Mouse (Mus musculus) hindbrain, embryonic 16.5 days (tissue): ENCODE data around the gene Ffar3. TPM values are rescaled to one million over a fixed set of nuclear protein-coding genes. Genes with fewer than 3 reads are reported as not detected.

Experiments used
- ATAC-seq: fragments of 200-750 bp; cut with Nextera tagmentation; 2 replicates; pipeline ENCODE4 v1.8.0; 2017; ENCODE audit warnings: moderate TSS enrichment, moderate library complexity
- H3K27ac ChIP-seq: fragments of 300-500 bp; sonication (generic); 2 replicates; pipeline ENCODE4 v1.5.1; 2014; ENCODE audit warnings: low read depth, mild to moderate bottlenecking, control low read depth, low read length, moderate library complexity
- H3K27me3 ChIP-seq: fragments of 300-500 bp; sonication (generic); replicated peaks from 2 replicates; pipeline ENCODE4 v1.6.1; 2014; ENCODE audit warnings: low read length; ENCODE audit not compliant: control insufficient read depth, insufficient read depth
- H3K36me3 ChIP-seq: fragments of 300-500 bp; sonication (generic); 2 replicates; pipeline ENCODE4 v1.6.1; 2014; ENCODE audit warnings: mild to moderate bottlenecking, low read length, moderate library complexity, mixed read lengths; ENCODE audit not compliant: control insufficient read depth, insufficient read depth
- H3K4me1 ChIP-seq: fragments of 300-500 bp; sonication (generic); 2 replicates; pipeline ENCODE4 v1.6.1; 2014; ENCODE audit warnings: low read depth, low read length; ENCODE audit not compliant: control insufficient read depth, insufficient read depth
- H3K4me2 ChIP-seq: fragments of 300-500 bp; sonication (generic); 2 replicates; pipeline ENCODE4 v1.6.1; 2014; ENCODE audit warnings: mild to moderate bottlenecking, low read length, control low read depth, moderate library complexity
- H3K4me3 ChIP-seq: fragments of 300-500 bp; sonication (generic); 2 replicates; pipeline ENCODE4 v1.5.1; 2014; ENCODE audit warnings: mild to moderate bottlenecking, low read length, control low read depth, moderate library complexity
- H3K9ac ChIP-seq: fragments of 300-500 bp; sonication (generic); 2 replicates; pipeline ENCODE4 v1.6.1; 2014; ENCODE audit warnings: low read depth, mild to moderate bottlenecking, control low read depth, low read length, moderate library complexity
- H3K9me3 ChIP-seq: fragments of 300-500 bp; sonication (generic); 2 replicates; pipeline ENCODE4 v1.6.1; 2014; ENCODE audit warnings: mild to moderate bottlenecking, low read length, moderate library complexity; ENCODE audit not compliant: control insufficient read depth
- WGBS: fragments of 180-500 bp; shearing (Covaris S2); extraction: QIAGEN DNeasy Blood & Tissue Kit; methylation state at CpG from one replicate; pipeline ENCODE4 v1.1.7; 2014; 5-methylcytosine and 5-hydroxymethylcytosine counted together
- polyA plus RNA-seq: library from polyadenylated mRNA; unstranded; fragments of >200 nt; fragmentation: Nextera tagmentation; extraction: Ambion mirVana; gene quantifications from 2 replicates; pipeline ENCODE4 v1.2.1, GENCODE M21; 2015

The Ffar3 gene
- polyA plus RNA-seq, 1 experiment from 2014 or later, result 0.21 TPM

- WGBS, result 86% methylated on average over 1 of the region's 1 CpGs
Observed at GRCm38 (mm10) chr7:30851421-30851820, 4.6 kb downstream of the Ffar3 start.

DNA sequence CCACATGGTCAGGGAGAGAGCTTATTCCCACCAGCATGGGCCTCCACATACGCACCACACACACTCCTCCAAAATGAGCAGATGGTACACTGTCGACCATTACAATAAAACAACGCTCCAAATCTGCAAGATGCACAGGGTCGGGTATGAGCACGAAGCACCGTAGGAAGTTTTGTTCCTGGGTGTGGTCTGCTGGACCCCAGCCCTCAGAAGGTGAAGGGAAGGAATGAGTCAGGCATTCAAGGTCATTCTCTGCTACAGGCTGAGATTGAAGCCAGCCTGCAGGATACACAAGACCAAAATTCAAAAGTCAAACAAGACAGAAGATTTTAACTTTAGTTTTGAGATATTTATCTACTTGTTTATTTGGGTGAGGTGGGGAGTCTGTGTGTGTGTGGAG lies 8.0 kb downstream of the Ffar3 start:
- Histone ChIP-seq H3K36me3 (no peaks in the 10 kb centered on the region), H3K27ac (no peak overlapping the region), H3K4me2 (no peak overlapping the region), H3K4me3 (no peak overlapping the region), H3K4me1 (no peaks in the 10 kb centered on the region; the same call in 1 of the 2 replicates), H3K9ac (no peak overlapping the region), H3K27me3 (no peaks in the 10 kb centered on the region), H3K9me3 (no peaks in the 10 kb centered on the region)
- 73% methylated on average over 6 of the region's 6 CpGs for WGBS
- ATAC-seq, result no peak

More at GRCm38 (mm10) chr7:30851421-30851820, 4.6 kb downstream of the Ffar3 start:
- Histone ChIP-seq H3K9me3 (no peaks in the 10 kb centered on the region), H3K9ac (no peak overlapping the region), H3K4me1 (no peaks in the 10 kb centered on the region), H3K27ac (no peak overlapping the region), H3K36me3 (no peaks in the 10 kb centered on the region), H3K4me3 (no peak overlapping the region), H3K27me3 (no peaks in the 10 kb centered on the region), H3K4me2 (no peak overlapping the region)
- no peak for ATAC-seq

DNA sequence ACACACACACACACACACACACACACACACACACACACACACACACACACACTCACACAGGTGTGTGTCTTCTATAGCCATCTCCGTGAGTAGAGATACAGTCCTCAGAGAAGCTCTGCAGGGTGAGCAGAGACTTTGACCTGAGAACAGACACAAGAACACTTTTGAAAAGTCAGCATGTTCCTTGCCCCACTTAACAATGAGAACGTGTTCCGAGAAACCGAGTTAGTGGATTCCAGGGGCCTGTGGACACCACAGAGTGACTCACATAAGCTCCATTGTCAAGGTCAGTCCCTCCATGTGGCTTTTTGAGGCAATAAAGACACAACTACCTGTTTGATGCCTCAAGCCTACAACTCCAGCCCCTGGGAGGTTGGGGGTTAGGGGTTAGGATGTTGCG lies 8.6 kb downstream of the Ffar3 start:
- no peaks in the 10 kb centered on the region; the same call in 1 of the 2 replicates for H3K4me1 ChIP-seq
- WGBS, result 72% methylated on average over 5 of the region's 5 CpGs
- H3K9me3 ChIP-seq, result no peaks in the 10 kb centered on the region
- H3K4me3 ChIP-seq, result no peak overlapping the region
- no peaks in the 10 kb centered on the region for H3K27me3 ChIP-seq
- no peak for ATAC-seq
- H3K36me3 ChIP-seq, result no peaks in the 10 kb centered on the region
- H3K4me2 ChIP-seq, result no peak overlapping the region
- H3K9ac ChIP-seq, result no peak overlapping the region
- H3K27ac ChIP-seq, result no peak overlapping the region

DNA sequence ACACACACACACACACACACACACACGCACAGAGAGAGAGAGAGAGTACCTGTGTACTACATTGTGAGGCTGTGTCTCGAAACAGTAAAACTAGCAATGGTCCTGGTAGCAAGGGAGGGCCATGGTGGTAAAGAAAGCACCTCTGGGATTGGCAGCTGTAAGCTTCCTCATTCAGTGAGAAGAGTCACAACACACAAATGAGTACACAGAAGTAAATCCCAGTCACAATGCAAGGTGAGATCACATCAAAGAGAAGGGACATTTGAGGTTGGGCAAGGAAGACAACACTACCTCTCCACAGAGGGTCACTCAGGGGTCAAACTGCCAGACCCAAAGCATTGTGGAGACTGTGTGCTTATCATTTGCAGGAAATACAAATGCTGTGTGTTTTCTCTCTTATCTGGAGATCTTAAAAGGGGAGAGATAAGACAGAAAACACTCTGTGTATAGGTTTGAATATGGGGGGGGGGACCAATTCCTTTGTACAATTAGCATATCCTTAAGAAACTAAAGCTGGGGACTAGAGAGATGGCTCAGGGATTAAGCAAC lies 9.4 kb downstream of the Ffar3 start:
- no peak for ATAC-seq
- H3K4me2 ChIP-seq, result no peak overlapping the region
- WGBS, result 90% methylated on average over 2 of the region's 2 CpGs

DNA sequence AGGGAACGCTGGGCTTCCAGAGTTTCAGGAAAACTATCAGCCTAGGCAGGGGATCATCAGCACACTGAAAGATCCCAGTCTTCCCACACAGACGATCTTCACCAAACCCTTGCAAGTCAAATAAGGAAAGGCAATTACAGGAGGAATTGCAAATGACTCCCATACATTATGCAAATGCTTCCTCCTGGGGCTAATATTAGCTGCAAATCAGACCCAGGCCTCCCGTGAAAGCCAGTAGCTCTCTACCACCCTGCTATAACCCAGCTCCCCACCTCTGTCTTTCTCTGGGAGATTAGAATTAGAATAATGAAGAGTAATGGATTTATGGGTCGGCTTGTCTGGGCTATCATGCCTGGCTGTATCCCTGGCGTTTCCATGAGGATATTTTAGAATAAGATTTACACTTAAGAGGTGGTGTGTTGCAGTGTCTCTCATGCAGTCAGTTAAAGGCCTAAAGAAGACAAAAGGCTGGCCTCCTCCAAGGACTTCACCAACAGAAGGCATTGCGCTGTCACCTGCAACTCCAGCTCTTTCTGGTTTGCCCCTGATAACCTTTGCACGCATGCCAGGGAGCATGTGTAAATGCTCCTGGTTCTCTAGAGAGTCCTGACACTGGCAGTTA lies 11.2 kb downstream of the Ffar3 start:
- WGBS, result 30% methylated on average over 7 of the region's 7 CpGs
- no peaks in the 10 kb centered on the region for H3K36me3 ChIP-seq
- no peaks in the 10 kb centered on the region; the same call in 1 of the 2 replicates for H3K4me1 ChIP-seq
- peak overlapping the region; percentile 57 for H3K27ac ChIP-seq
- peak; percentile 69 for ATAC-seq
- H3K4me2 ChIP-seq, result no peak overlapping the region
- no peak overlapping the region for H3K9ac ChIP-seq
- H3K4me3 ChIP-seq, result no peak overlapping the region
- H3K27me3 ChIP-seq, result no peaks in the 10 kb centered on the region
- H3K9me3 ChIP-seq, result no peaks in the 10 kb centered on the region

More for the DNA sequence above, 9.4 kb downstream of the Ffar3 start:
- Histone ChIP-seq H3K36me3 (no peaks in the 10 kb centered on the region), H3K4me3 (no peak overlapping the region), H3K9ac (no peak overlapping the region), H3K27me3 (no peaks in the 10 kb centered on the region), H3K9me3 (no peaks in the 10 kb centered on the region), H3K4me1 (no peaks in the 10 kb centered on the region; the same call in 1 of the 2 replicates), H3K27ac (no peak overlapping the region)

GRCm38 (mm10) chr7:30842092-30842491 lies 13.9 kb downstream of the Ffar3 start:
- 84% methylated on average over 5 of the region's 5 CpGs for WGBS
- no peak overlapping the region for H3K4me3 ChIP-seq
- no peaks in the 10 kb centered on the region for H3K9me3 ChIP-seq
- no peaks in the 10 kb centered on the region; the same call in 1 of the 2 replicates for H3K4me1 ChIP-seq
- H3K36me3 ChIP-seq, result no peaks in the 10 kb centered on the region
- no peak overlapping the region for H3K27ac ChIP-seq
- H3K9ac ChIP-seq, result no peak overlapping the region
- no peak overlapping the region for H3K4me2 ChIP-seq
- ATAC-seq, result no peak
- no peaks in the 10 kb centered on the region; the same call in 1 of the 2 replicates for H3K27me3 ChIP-seq

- no peak overlapping the region for H3K27ac ChIP-seq
- H3K36me3 ChIP-seq, result no peaks in the 10 kb centered on the region
- H3K4me1 ChIP-seq, result no peaks in the 10 kb centered on the region; the same call in 1 of the 2 replicates
- no peak overlapping the region for H3K9ac ChIP-seq
- WGBS, result 85% methylated on average over 4 of the region's 4 CpGs
- no peaks in the 10 kb centered on the region; the same call in 1 of the 2 replicates for H3K27me3 ChIP-seq
- ATAC-seq, result no peak
- H3K4me3 ChIP-seq, result no peak overlapping the region
- no peaks in the 10 kb centered on the region for H3K9me3 ChIP-seq
- H3K4me2 ChIP-seq, result no peak overlapping the region
Observed at GRCm38 (mm10) chr7:30841379-30841778, 14.6 kb downstream of the Ffar3 start.

DNA sequence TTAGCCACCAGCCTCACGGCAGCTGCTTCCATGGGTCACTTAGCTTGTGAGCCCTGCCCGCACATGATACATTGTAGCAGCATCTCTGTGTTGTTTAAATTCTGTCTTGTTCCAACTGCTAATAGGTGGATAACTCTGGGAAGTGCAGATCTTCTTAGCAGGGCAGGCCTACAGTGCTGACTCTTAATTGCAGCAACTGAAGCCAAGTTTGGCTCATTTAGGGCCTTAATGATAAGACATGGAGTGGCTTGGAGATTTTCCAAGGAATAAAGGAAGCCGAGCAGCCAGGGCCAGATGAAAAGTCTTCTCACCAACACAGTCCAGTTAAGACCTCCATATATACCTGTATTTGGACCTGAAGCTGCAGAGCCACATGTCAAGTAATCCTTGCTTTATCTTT lies 15.7 kb downstream of the Ffar3 start:
- Histone ChIP-seq H3K4me1 (no peaks in the 10 kb centered on the region; the same call in 1 of the 2 replicates), H3K36me3 (no peaks in the 10 kb centered on the region), H3K4me2 (no peak overlapping the region), H3K9ac (no peak overlapping the region), H3K9me3 (no peaks in the 10 kb centered on the region), H3K4me3 (no peak overlapping the region), H3K27ac (no peak overlapping the region), H3K27me3 (no peaks in the 10 kb centered on the region; the same call in 1 of the 2 replicates)
- ATAC-seq, result no peak
- 69% methylated on average over 3 of the region's 3 CpGs for WGBS

- H3K36me3 ChIP-seq, result no peaks in the 10 kb centered on the region
- H3K27me3 ChIP-seq, result no peaks in the 10 kb centered on the region; the same call in 1 of the 2 replicates
- H3K9me3 ChIP-seq, result no peaks in the 10 kb centered on the region
- H3K4me1 ChIP-seq, result no peaks in the 10 kb centered on the region
- H3K27ac ChIP-seq, result no peak overlapping the region
- H3K4me3 ChIP-seq, result no peak overlapping the region
- no peak overlapping the region for H3K4me2 ChIP-seq
- no peak for ATAC-seq
- no peak overlapping the region for H3K9ac ChIP-seq
Observed at GRCm38 (mm10) chr7:30837277-30837676, 18.7 kb downstream of the Ffar3 start.
